Mouse (Mus musculus) cortical plate, adult 2 months (tissue): ENCODE measurements around the gene Ptprd.

Source experiments
- CTCF ChIP-seq: fragments of 200-500 bp; IDR thresholded peaks from 2 replicates; pipeline ENCODE4 v1.5.1; 2011; ENCODE audit warnings: mild to moderate bottlenecking, control low read depth, low read length; ENCODE audit not compliant: insufficient read depth; ENCODE audit errors: extremely low read depth
- POLR2A ChIP-seq: fragments of 200-500 bp; IDR thresholded peaks from 2 replicates; pipeline ENCODE4 v1.6.1; 2011; ENCODE audit warnings: mild to moderate bottlenecking, low read length, control low read depth; ENCODE audit not compliant: insufficient read depth; ENCODE audit errors: extremely low read depth

DNA sequence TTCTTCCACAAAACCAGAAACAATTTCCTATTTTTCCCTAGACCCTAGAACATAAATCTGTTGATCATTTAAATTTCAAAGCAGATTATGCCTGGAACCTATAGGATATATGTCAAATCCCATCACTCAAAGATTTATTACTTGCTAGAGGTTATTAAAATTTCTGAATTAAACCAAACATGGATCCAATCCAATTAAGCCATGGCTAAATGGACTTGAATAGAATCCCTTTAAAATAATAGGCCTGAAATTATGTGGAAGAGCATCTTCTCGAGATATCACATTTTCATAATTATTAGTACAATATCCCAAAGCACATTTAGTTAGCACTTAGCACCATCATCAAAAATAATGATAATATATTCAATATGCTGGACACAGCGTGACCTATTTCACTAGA is 1792.1 kb downstream of the Ptprd start:
- TF ChIP-seq CTCF, result no peak
- no peak for TF ChIP-seq POLR2A
